Mouse (Mus musculus): ENCODE data around the gene Fbxo42.
"Not testable (repeated sequence)": the region's sequence is repeated elsewhere in the genome, so short reads cannot be mapped to it uniquely, and the experiment has no call there.

Fbxo42 gene

GRCm38 (mm10) chr4:141137740-141138139 lies 10.0 kb upstream of the Fbxo42 start:
- DNase-seq: not testable (repeated sequence)

GRCm38 (mm10) chr4:141138425-141139115 lies 9.1 kb upstream of the Fbxo42 start:
- DNase-seq: no peak

- peak; percentile 99 for DNase-seq
Observed at GRCm38 (mm10) chr4:141139116-141139970, 8.4 kb upstream of the Fbxo42 start, which contains the start of gene Szrd1. Gene Szrd1, minus strand, starts transcription at chr4:141139775.

- DNase-seq: not testable (repeated sequence)
Observed at GRCm38 (mm10) chr4:141140354-141140753, 7.4 kb upstream of the Fbxo42 start.

- DNase-seq: no peak
Observed at GRCm38 (mm10) chr4:141140967-141141366, 6.7 kb upstream of the Fbxo42 start.

- DNase-seq: peak; percentile 85
Observed at GRCm38 (mm10) chr4:141142285-141142811, 5.4 kb upstream of the Fbxo42 start.

- DNase-seq: not testable (repeated sequence)
Observed at GRCm38 (mm10) chr4:141145124-141145523, 2.6 kb upstream of the Fbxo42 start.

GRCm38 (mm10) chr4:141146491-141147033 lies 1.2 kb upstream of the Fbxo42 start:
- no peak for DNase-seq

- peak; percentile 69 for DNase-seq
Observed at GRCm38 (mm10) chr4:141148009-141148801, 492 bp downstream of the Fbxo42 start.

GRCm38 (mm10) chr4:141149116-141149515 lies 1.4 kb downstream of the Fbxo42 start:
- no peak for DNase-seq

- DNase-seq: no peak
Observed at GRCm38 (mm10) chr4:141157485-141157884, 9.8 kb downstream of the Fbxo42 start.

GRCm38 (mm10) chr4:141158609-141159008 lies 10.9 kb downstream of the Fbxo42 start:
- no peak for DNase-seq

GRCm38 (mm10) chr4:141159093-141159492 lies 11.4 kb downstream of the Fbxo42 start:
- DNase-seq: no peak

- DNase-seq: no peak
Observed at GRCm38 (mm10) chr4:141159666-141160065, 12.0 kb downstream of the Fbxo42 start.

GRCm38 (mm10) chr4:141160193-141160592 lies 12.5 kb downstream of the Fbxo42 start:
- no peak for DNase-seq

- DNase-seq: no peak
Observed at GRCm38 (mm10) chr4:141161699-141162208, 14.0 kb downstream of the Fbxo42 start.

GRCm38 (mm10) chr4:141163729-141164128 lies 16.0 kb downstream of the Fbxo42 start:
- no peak for DNase-seq

- DNase-seq: no peak
Observed at GRCm38 (mm10) chr4:141165744-141166292, 18.1 kb downstream of the Fbxo42 start.

- no peak for DNase-seq
Observed at GRCm38 (mm10) chr4:141167156-141167555, 19.4 kb downstream of the Fbxo42 start.

GRCm38 (mm10) chr4:141172121-141172520 lies 24.4 kb downstream of the Fbxo42 start:
- DNase-seq: no peak

GRCm38 (mm10) chr4:141175783-141176182 lies 28.1 kb downstream of the Fbxo42 start:
- no peak for DNase-seq

GRCm38 (mm10) chr4:141176328-141176838 lies 28.7 kb downstream of the Fbxo42 start:
- no peak for DNase-seq
